27 mouse cellular contexts compared by ENCODE assay signal in the genomic region with DNA sequence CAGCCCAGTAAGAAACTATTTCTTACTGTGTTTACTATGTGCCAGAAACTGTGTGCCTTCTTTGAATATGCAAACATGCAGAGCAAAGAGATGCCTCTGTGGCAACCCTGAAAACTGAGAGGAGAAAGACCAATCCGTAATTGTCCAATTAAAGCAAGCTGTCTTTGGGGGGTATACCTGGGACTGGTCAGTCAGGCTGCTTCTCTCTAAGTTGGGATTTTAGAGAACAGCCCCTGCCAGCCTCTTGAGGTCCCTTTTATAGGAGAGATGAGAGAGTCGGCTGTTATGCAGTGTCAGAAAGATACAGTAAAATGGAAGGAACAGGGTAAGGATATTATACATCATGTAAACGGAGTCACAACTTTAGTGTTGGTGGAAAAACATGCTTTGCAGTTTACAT.
"Had no signal": no experiment of that assay in that cellular context is flagged by ENCODE, and none has a peak within 500 bp of the region (broad histone marks: within the 10 kb centered on the region; RNA-seq: fewer than 3 reads in every experiment).

No protein-coding gene starts in this region.

- H3K27ac ChIP-seq: limb, embryonic 10.5 days; limb, embryonic 12.5 days; limb, embryonic 13.5 days; limb, embryonic 15.5 days; liver, embryonic 12.5 days; liver, embryonic 13.5 days; liver, embryonic 14.5 days; liver, embryonic 15.5 days; lung, embryonic 15.5 days; macrophage; midbrain, embryonic 10.5 days; midbrain, embryonic 12.5 days; midbrain, embryonic 13.5 days; midbrain, embryonic 15.5 days had no signal

- H3K9me3 ChIP-seq: limb, embryonic 10.5 days; limb, embryonic 12.5 days; limb, embryonic 13.5 days; limb, embryonic 15.5 days; liver, embryonic 12.5 days; liver, embryonic 13.5 days; liver, embryonic 15.5 days; lung, embryonic 15.5 days; megakaryocyte, embryonic 14.5 days; midbrain, embryonic 10.5 days; midbrain, embryonic 12.5 days; midbrain, embryonic 13.5 days; midbrain, embryonic 15.5 days had no signal

- H3K4me3 ChIP-seq: limb, embryonic 10.5 days; limb, embryonic 12.5 days; limb, embryonic 13.5 days; limb, embryonic 15.5 days; liver, embryonic 12.5 days; liver, embryonic 13.5 days; liver, embryonic 15.5 days; lung, embryonic 15.5 days; megakaryocyte, embryonic 14.5 days; midbrain, embryonic 10.5 days; midbrain, embryonic 12.5 days; midbrain, embryonic 13.5 days; midbrain, embryonic 15.5 days; myocyte had no signal

- H3K9ac ChIP-seq: limb, embryonic 12.5 days; limb, embryonic 13.5 days; limb, embryonic 15.5 days; liver, embryonic 12.5 days; liver, embryonic 13.5 days; liver, embryonic 14.5 days; liver, embryonic 15.5 days; liver, postnatal 0 days; lung, embryonic 14.5 days; lung, embryonic 15.5 days; midbrain, embryonic 12.5 days; midbrain, embryonic 13.5 days; midbrain, embryonic 15.5 days had no signal

- H3K27me3 ChIP-seq: lung, embryonic 15.5 days; midbrain, embryonic 12.5 days; midbrain, embryonic 15.5 days had no signal

- H3K36me3 ChIP-seq: limb, embryonic 10.5 days; limb, embryonic 12.5 days; limb, embryonic 13.5 days; limb, embryonic 15.5 days; liver, embryonic 12.5 days; liver, embryonic 13.5 days; liver, embryonic 15.5 days; lung, embryonic 15.5 days; midbrain, embryonic 10.5 days; midbrain, embryonic 12.5 days; midbrain, embryonic 13.5 days; midbrain, embryonic 15.5 days had no signal

- H3K4me1 ChIP-seq: midbrain, embryonic 10.5 days had no signal

- DNase-seq: left cerebral cortex, postnatal 4 days; liver; liver, embryonic 13.5 days; liver, postnatal 0 days; lung, adult 18-20 months; lung, adult 2 months; lung, embryonic 14.5 days; lung, postnatal 10 days; lung, postnatal 14 days; lung, postnatal 36 days; lung, postnatal 4 days; midbrain, embryonic 14.5 days had no signal
